Mouse (Mus musculus) liver, embryonic 16.5 days (tissue): ENCODE measurements around the gene Crybb2. TPM values are rescaled to one million over a fixed set of nuclear protein-coding genes. Genes with fewer than 3 reads are reported as not detected.

Experiments
- ATAC-seq: fragments of 200-750 bp; cut with Nextera tagmentation; 2 replicates; pipeline ENCODE4 v1.8.0; 2017; ENCODE audit warnings: low read depth, mild to moderate bottlenecking, moderate number of reproducible peaks, moderate library complexity
- H3K27ac ChIP-seq: fragments of 300-500 bp; sonication (generic); 2 replicates; pipeline ENCODE4 v1.5.1; 2014; ENCODE audit warnings: mild to moderate bottlenecking, low read length
- H3K27me3 ChIP-seq: fragments of 300-500 bp; sonication (generic); 2 replicates; pipeline ENCODE4 v1.6.1; 2014; ENCODE audit warnings: low read depth, low read length, mixed read lengths; ENCODE audit not compliant: control insufficient read depth, insufficient read depth
- H3K36me3 ChIP-seq: fragments of 300-500 bp; sonication (generic); 2 replicates; pipeline ENCODE4 v1.6.1; 2014; ENCODE audit warnings: mild to moderate bottlenecking; ENCODE audit not compliant: control insufficient read depth, insufficient read depth
- H3K4me1 ChIP-seq: fragments of 300-500 bp; sonication (generic); 2 replicates; pipeline ENCODE4 v1.6.1; 2014; ENCODE audit warnings: low read depth, low read length, mixed read lengths; ENCODE audit not compliant: control insufficient read depth
- H3K4me2 ChIP-seq: fragments of 300-500 bp; sonication (generic); 2 replicates; pipeline ENCODE4 v1.6.1; 2014; ENCODE audit warnings: low read depth, low read length, mixed read lengths
- H3K4me3 ChIP-seq: fragments of 300-500 bp; sonication (generic); 2 replicates; pipeline ENCODE4 v1.5.1; 2014; ENCODE audit warnings: low read depth, mild to moderate bottlenecking, low read length
- H3K9ac ChIP-seq: fragments of 300-500 bp; sonication (generic); 2 replicates; pipeline ENCODE4 v1.6.1; 2014; ENCODE audit warnings: low read depth, low read length
- H3K9me3 ChIP-seq: fragments of 300-500 bp; sonication (generic); replicated peaks from 2 replicates; pipeline ENCODE4 v1.6.1; 2016; ENCODE audit warnings: low read length; ENCODE audit not compliant: control insufficient read depth
- WGBS: fragments of 180-500 bp; shearing (Covaris S2); extraction: QIAGEN DNeasy Blood & Tissue Kit; methylation state at CpG from one replicate; pipeline ENCODE4 v1.1.7; 2014; ENCODE audit not compliant: insufficient replicate concordance; 5-methylcytosine and 5-hydroxymethylcytosine counted together
- polyA plus RNA-seq: library from polyadenylated mRNA; unstranded; fragments of >200 nt; fragmentation: Nextera tagmentation; extraction: Ambion mirVana; gene quantifications from 2 replicates; pipeline ENCODE4 v1.2.1, GENCODE M21; 2015

The Crybb2 gene
- polyA plus RNA-seq, 1 experiment from 2014 or later: not detected

- H3K27ac ChIP-seq: no peak overlapping the region
- H3K27me3 ChIP-seq: no peaks in the 10 kb centered on the region
- WGBS: 15% methylated on average over 1 of the region's 1 CpGs
- H3K9ac ChIP-seq: no peak overlapping the region
- H3K4me1 ChIP-seq: no peaks in the 10 kb centered on the region
- no peak overlapping the region for H3K4me2 ChIP-seq
- no peak overlapping the region for H3K4me3 ChIP-seq
- H3K9me3 ChIP-seq: no peaks in the 10 kb centered on the region
- peak; percentile 32; the same call in 1 of the 2 replicates for ATAC-seq
- H3K36me3 ChIP-seq: no peaks in the 10 kb centered on the region
Measured at GRCm38 (mm10) chr5:113099546-113099945, 29.6 kb upstream of the Crybb2 start.

DNA sequence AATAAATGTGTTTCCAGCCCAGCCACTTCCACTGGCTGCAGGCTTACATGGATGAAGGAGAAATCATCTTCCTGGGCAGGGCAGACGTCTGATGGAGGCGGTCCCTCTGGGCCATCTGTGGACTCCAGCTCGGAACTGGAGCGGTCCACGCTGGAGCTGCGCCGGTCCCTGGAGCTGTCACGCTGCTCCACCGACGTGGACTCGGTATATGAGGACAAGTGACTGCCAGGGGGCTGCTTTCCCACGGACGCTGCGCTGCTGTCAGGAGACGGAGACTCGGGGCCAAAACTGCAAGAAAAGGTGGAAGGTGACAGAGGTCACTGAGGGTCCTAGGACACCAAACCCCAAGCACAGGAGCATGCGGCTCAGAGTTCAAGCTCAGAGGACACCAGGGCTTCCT lies 27.6 kb upstream of the Crybb2 start:
- no peak overlapping the region for H3K4me2 ChIP-seq

DNA sequence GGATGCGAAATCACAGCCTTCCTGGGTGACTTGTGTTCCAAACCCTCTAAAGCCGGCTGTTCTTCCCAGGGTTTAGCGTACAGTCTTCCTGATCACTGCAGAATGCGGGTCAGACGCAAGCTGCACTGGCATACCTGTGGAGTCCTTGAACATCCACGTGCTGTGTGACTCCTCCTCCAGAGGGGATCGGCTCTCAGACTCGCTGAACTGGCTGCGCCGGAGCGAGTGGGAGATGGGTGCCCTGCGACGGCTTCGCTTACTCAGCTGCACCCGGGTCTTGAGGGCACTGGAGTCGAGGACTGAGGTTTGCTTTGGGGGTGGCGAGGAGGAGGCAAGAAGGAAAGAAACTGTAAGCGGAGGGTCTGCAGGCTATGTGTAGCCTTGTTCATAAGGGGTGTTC lies 25.5 kb upstream of the Crybb2 start:
- no peak overlapping the region for H3K4me3 ChIP-seq
- no peaks in the 10 kb centered on the region for H3K27me3 ChIP-seq
- 79% methylated on average over 18 of the region's 18 CpGs for WGBS
- ATAC-seq: no peak
- H3K9ac ChIP-seq: no peak overlapping the region
- no peak overlapping the region for H3K27ac ChIP-seq
- no peaks in the 10 kb centered on the region for H3K9me3 ChIP-seq
- H3K4me2 ChIP-seq: no peak overlapping the region
- H3K4me1 ChIP-seq: no peaks in the 10 kb centered on the region
- no peaks in the 10 kb centered on the region for H3K36me3 ChIP-seq

More for the DNA sequence above, 27.6 kb upstream of the Crybb2 start:
- no peaks in the 10 kb centered on the region for H3K9me3 ChIP-seq
- no peak for ATAC-seq
- no peak overlapping the region for H3K4me3 ChIP-seq
- H3K9ac ChIP-seq: no peak overlapping the region
- no peaks in the 10 kb centered on the region for H3K27me3 ChIP-seq
- WGBS: 77% methylated on average over 17 of the region's 17 CpGs
- no peak overlapping the region for H3K27ac ChIP-seq
- no peaks in the 10 kb centered on the region for H3K36me3 ChIP-seq
- no peaks in the 10 kb centered on the region for H3K4me1 ChIP-seq

GRCm38 (mm10) chr5:113092406-113092805 lies 22.5 kb upstream of the Crybb2 start:
- no peaks in the 10 kb centered on the region for H3K27me3 ChIP-seq
- H3K4me3 ChIP-seq: no peak overlapping the region
- no peaks in the 10 kb centered on the region for H3K9me3 ChIP-seq
- H3K27ac ChIP-seq: no peak overlapping the region
- no peak for ATAC-seq
- H3K9ac ChIP-seq: no peak overlapping the region
- H3K36me3 ChIP-seq: peaks cover 2% of the 10 kb centered on the region; the same call in 1 of the 2 replicates
- 61% methylated on average over 7 of the region's 7 CpGs for WGBS
- no peaks in the 10 kb centered on the region for H3K4me1 ChIP-seq
- H3K4me2 ChIP-seq: no peak overlapping the region

DNA sequence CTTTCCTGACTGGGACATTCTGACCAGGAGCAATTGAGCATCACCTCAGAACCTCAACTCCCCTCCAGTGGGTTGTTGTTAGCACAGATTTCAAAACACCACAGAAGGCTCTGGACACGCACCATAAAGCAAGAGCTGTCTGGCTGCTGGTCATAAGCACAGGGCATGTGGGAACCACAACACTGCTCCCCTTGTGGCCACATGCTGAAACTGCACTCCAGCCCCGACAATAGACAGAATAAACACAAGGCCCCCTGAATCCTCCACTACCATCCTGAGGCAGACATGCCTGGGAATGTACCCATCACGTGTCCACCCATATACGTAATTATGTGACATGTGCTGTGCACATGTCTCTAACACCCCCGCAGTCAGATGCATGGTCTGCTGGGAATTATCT lies 21.2 kb upstream of the Crybb2 start:
- 57% methylated on average over 5 of the region's 5 CpGs for WGBS
- H3K4me1 ChIP-seq: no peaks in the 10 kb centered on the region
- no peak for ATAC-seq

GRCm38 (mm10) chr5:113090750-113091149 lies 20.8 kb upstream of the Crybb2 start:
- H3K27ac ChIP-seq: no peak overlapping the region
- WGBS: 75% methylated on average over 11 of the region's 11 CpGs
- H3K4me2 ChIP-seq: no peak overlapping the region
- H3K4me3 ChIP-seq: no peak overlapping the region
- H3K9me3 ChIP-seq: no peaks in the 10 kb centered on the region
- H3K36me3 ChIP-seq: peaks cover 2% of the 10 kb centered on the region; the same call in 1 of the 2 replicates
- ATAC-seq: no peak
- H3K4me1 ChIP-seq: no peaks in the 10 kb centered on the region
- H3K9ac ChIP-seq: no peak overlapping the region
- H3K27me3 ChIP-seq: no peaks in the 10 kb centered on the region

More for the DNA sequence above, 21.2 kb upstream of the Crybb2 start:
- H3K36me3 ChIP-seq: peaks cover 2% of the 10 kb centered on the region; the same call in 1 of the 2 replicates
- H3K9ac ChIP-seq: no peak overlapping the region
- no peaks in the 10 kb centered on the region for H3K27me3 ChIP-seq
- no peak overlapping the region for H3K27ac ChIP-seq
- no peak overlapping the region for H3K4me2 ChIP-seq
- H3K4me3 ChIP-seq: no peak overlapping the region
- H3K9me3 ChIP-seq: no peaks in the 10 kb centered on the region

DNA sequence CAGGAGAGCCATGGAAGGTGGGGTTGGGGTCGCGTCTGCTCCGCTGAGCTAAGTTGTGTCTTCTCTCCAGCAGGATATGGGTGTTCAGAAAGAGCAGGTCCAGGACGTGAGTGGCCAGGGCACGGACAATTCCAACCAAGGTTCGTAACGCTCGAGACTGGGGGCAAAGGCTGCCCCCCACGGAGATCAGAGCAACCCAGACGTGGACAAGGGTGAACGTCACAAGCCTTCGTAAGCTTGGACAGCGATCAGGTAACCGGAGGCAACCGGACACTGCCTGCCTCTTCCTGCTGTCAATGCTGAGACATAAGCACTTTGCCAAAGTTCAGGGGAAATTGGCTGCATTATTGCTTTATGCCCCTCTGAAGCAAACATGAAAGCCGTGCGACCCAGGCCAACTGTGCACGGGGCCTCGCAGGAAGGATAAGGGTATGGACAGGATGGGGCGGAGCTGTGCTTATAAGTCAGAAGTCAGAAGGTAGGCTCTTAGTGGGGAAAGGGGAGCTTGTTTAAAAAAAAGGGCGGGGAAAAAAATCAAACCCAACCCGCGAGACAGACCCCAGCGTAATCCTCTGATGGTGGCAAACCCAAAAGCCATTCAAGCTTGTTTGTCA lies 20.3 kb upstream of the Crybb2 start:
- Histone ChIP-seq H3K4me2 (no peak overlapping the region), H3K4me3 (no peak overlapping the region), H3K9ac (no peak overlapping the region), H3K27ac (no peak overlapping the region), H3K4me1 (no peaks in the 10 kb centered on the region), H3K9me3 (no peaks in the 10 kb centered on the region), H3K27me3 (no peaks in the 10 kb centered on the region), H3K36me3 (peaks cover 2% of the 10 kb centered on the region; the same call in 1 of the 2 replicates)
- no peak for ATAC-seq
- 80% methylated on average over 24 of the region's 24 CpGs for WGBS

- WGBS: 42% methylated on average over 2 of the region's 2 CpGs
- H3K4me2 ChIP-seq: no peak overlapping the region
- ATAC-seq: no peak
Measured at GRCm38 (mm10) chr5:113087465-113087864, 17.5 kb upstream of the Crybb2 start.

GRCm38 (mm10) chr5:113086990-113087389 lies 17.1 kb upstream of the Crybb2 start:
- 53% methylated on average over 4 of the region's 4 CpGs for WGBS

More at GRCm38 (mm10) chr5:113087465-113087864, 17.5 kb upstream of the Crybb2 start:
- no peak overlapping the region for H3K4me3 ChIP-seq
- no peaks in the 10 kb centered on the region for H3K9me3 ChIP-seq
- peaks cover 2% of the 10 kb centered on the region; the same call in 1 of the 2 replicates for H3K36me3 ChIP-seq
- H3K9ac ChIP-seq: no peak overlapping the region
- no peaks in the 10 kb centered on the region for H3K27me3 ChIP-seq
- H3K27ac ChIP-seq: no peak overlapping the region
- H3K4me1 ChIP-seq: no peaks in the 10 kb centered on the region

More at GRCm38 (mm10) chr5:113086990-113087389, 17.1 kb upstream of the Crybb2 start:
- no peak overlapping the region for H3K4me2 ChIP-seq
- ATAC-seq: no peak
- H3K27me3 ChIP-seq: no peaks in the 10 kb centered on the region
- H3K36me3 ChIP-seq: peaks cover 2% of the 10 kb centered on the region; the same call in 1 of the 2 replicates
- H3K9me3 ChIP-seq: no peaks in the 10 kb centered on the region
- no peak overlapping the region for H3K4me3 ChIP-seq
- no peak overlapping the region for H3K9ac ChIP-seq
- no peaks in the 10 kb centered on the region for H3K4me1 ChIP-seq
- H3K27ac ChIP-seq: no peak overlapping the region
